Mouse (Mus musculus): Measurements from ENCODE around the gene Gm10717. TPM values are rescaled to one million over a fixed set of nuclear protein-coding genes. Genes with fewer than 3 reads are reported as not detected.
"Not testable (repeated sequence)": the region's sequence is repeated elsewhere in the genome, so short reads cannot be mapped to it uniquely, and the experiment has no call there.

Gm10717 gene
- total RNA-seq, 2 experiments from 2014 or later: not detected

DNA sequence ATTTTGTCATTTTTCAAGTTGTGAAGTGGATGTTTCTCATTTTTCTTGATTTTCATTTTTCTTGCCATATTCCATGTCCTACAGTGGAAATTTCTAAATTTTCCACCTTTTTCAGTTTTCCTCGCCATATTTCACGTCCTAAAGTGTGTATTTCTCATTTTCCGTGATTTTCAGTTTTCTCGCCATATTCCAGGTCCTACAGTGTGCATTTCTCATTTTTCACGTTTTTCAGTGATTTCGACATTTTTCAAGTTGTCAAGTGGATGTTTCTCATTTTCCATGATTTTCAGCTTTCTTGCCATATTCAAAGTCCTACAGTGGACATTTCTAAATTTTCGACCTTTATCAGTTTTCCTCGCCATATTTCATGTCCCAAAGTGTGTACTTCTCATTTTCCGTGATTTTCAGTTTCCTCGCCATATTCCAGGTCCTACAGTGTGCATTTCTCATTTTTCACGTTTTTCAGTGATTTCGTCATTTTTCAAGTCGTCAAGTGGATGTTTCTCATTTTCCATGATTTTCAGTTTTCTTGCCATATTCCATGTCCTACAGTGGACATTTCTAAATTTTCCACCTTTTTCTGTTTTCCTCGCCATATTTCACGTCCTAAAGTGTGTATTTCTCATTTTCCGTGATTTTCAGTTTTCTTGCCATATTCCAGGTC, 1.1 kb upstream of the Gm10717 start:
- DNase-seq (ENCODE audit: low spot score in 2 of 2): peak; percentile 65 to 100

DNA sequence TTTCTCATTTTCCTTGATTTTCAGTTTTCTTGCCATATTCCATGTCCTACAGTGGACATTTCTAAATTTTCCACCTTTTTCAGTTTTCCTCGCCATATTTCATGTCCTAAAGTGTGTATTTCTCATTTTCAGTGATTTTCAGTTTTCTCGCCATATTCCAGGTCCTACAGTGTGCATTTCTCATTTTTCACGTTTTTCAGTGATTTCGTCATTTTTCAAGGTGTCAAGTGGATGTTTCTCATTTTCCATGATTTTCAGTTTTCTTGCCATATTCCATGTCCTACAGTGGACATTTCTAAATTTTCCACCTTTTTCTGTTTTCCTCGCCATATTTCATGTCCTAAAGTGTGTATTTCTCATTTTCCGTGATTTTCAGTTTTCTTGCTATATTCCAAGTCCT, 436 bp downstream of the Gm10717 start:
- peak; percentile 76 to 77 for DNase-seq (ENCODE audit: low spot score in 2 of 2)

DNA sequence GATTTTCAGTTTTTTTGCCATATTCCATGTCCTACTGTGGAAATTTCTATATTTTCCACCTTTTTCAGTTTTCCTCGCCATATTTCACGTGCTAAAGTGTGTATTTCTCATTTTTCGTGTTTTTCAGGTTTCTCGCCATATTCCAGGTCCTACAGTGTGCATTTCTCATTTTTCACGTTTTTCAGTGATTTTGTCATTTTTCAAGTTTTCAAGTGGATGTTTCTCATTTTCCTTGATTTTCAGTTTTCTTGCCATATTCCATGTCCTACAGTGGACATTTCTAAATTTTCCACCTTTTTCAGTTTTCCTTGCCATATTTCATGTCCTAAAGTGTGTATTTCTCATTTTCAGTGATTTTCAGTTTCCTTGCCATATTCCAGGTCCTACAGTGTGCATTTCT, 919 bp downstream of the Gm10717 start:
- DNase-seq (ENCODE audit: low spot score in 2 of 2): not testable (repeated sequence)

DNA sequence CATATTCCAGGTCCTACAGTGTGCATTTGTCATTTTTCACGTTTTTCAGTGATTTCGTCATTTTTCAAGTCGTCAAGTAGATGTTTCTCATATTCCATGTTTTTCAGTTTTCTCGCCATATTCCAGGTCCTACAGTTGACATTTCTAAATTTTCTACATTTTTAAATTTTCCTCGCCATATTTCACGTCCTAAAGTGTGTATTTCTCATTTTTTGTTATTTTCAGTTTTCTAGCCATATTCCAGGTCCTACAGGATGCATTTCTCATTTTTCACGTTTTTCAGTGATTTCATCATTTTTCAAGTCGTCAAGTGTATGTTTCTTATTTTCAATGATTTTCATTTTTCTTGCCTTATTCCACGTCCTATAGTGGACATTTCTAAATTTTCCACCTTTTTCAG, 1.5 kb downstream of the Gm10717 start:
- DNase-seq (ENCODE audit: low spot score in 2 of 2): not testable (repeated sequence)

DNA sequence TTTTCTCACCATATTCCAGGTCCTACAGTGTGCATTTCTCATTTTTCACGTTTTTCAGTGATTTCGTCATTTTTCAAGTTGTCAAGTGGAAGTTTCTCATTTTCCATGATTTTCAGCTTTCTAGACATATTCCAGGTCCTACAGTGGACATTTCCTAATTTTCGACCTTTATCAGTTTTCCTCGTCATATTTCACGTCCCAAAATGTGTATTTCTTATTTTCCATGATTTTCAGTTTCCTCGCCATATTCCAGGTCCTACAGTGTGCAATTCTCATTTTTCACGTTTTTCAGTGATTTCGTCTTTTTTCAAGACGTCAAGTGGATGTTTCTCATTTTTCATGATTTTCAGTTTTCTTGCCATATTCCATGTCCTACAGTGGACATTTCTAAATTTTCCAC, 2.0 kb downstream of the Gm10717 start:
- not testable (repeated sequence) for DNase-seq (ENCODE audit: low spot score in 2 of 2)

DNA sequence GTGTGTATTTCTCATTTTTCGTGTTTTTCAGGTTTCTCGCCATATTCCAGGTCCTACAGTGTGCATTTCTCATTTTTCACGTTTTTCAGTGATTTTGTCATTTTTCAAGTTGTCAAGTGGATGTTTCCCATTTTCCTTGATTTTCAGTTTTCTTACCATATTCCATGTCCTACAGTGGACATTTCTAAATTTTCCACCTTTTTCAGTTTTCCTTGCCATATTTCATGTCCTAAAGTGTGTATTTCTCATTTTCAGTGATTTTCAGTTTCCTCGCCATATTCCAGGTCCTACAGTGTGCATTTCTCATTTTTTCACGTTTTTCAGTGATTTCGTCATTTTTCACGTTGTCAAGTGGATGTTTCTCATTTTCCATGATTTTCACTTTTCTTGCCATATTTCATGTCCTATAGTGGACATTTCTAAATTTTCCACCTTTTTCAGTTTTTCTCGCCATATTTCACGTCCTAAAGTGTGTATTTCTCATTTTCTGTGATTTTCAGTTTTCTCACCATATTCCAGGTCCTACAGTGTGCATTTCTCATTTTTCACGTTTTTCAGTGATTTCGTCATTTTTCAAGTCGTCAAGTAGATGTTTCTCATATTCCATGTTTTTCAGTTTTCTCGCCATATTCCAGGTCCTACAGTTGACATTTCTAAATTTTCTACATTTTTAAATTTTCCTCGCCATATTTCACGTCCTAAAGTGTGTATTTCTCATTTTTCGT, 4.2 kb downstream of the Gm10717 start:
- DNase-seq (ENCODE audit: low spot score in 2 of 2): peak; percentile 22 to 27

DNA sequence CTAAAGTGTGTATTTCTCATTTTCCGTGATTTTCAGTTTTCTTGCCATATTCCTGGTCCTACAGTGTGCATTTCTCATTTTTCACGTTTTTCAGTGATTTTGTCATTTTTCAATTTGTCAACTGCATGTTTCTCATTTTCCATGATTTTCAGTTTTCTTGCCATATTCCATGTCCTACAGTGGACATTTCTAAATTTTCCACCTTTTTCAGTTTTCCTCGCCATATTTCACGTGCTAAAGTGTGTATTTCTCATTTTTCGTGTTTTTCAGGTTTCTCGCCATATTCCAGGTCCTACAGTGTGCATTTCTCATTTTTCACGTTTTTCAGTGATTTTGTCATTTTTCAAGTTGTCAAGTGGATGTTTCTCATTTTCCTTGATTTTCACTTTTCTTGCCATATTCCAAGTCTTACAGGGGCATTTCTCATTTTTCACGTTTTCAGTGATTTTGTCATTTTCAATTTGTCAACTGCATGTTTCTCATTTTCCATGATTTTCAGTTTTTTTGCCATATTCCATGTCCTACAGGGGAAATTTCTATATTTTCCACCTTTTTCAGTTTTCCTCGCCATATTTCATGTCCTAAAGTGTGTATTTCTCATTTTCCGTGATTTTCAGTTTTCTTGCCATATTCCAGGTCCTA, 5.6 kb downstream of the Gm10717 start:
- not testable (repeated sequence) for DNase-seq (ENCODE audit: low spot score in 2 of 2)

DNA sequence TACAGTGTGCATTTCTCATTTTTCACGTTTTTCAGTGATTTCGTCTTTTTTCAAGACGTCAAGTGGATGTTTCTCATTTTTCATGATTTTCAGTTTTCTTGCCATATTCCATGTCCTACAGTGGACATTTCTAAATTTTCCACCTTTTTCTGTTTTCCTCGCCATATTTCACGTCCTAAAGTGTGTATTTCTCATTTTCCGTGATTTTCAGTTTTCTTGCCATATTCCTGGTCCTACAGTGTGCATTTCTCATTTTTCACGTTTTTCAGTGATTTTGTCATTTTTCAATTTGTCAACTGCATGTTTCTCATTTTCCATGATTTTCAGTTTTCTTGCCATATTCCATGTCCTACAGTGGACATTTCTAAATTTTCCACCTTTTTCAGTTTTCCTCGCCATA, 9.1 kb downstream of the Gm10717 start, which contains the start of gene Gm17535:
Gm17535 (plus strand) TSS at position 301 of the 400 bp plus-strand sequence.
- DNase-seq (ENCODE audit: low spot score in 2 of 2): not testable (repeated sequence)

DNA sequence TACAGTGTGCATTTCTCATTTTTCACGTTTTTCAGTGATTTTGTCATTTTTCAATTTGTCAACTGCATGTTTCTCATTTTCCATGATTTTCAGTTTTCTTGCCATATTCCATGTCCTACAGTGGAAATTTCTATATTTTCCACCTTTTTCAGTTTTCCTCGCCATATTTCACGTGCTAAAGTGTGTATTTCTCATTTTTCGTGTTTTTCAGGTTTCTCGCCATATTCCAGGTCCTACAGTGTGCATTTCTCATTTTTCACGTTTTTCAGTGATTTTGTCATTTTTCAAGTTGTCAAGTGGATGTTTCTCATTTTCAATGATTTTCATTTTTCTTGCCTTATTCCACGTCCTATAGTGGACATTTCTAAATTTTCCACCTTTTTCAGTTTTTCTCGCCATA, 11.4 kb downstream of the Gm10717 start, which contains the start of gene Gm10715:
Gm10715 (plus strand) TSS at position 301 of the 400 bp plus-strand sequence.
- not testable (repeated sequence) for DNase-seq (ENCODE audit: low spot score in 2 of 2)

DNA sequence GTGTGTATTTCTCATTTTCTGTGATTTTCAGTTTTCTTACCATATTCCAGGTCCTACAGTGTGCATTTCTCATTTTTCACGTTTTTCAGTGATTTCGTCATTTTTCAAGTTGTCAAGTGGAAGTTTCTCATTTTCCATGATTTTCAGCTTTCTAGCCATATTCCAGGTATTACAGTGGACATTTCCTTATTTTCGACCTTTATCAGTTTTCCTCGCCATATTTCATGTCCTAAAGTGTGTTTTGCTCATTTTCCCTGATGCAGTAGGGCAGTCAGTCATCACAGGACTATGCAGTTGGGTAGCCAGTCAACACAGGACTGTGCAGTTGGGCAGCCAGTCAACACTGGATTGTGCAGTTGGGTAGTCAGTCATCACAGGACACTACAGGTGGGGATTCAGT, 12.9 kb downstream of the Gm10717 start:
- not testable (repeated sequence) for DNase-seq (ENCODE audit: low spot score in 2 of 2)

Small RNAs within 50 kb of the gene (microRNA-seq; reads per million reads assigned to microRNA genes)
- gene Mir101c: 0 reads per million in 2 experiments

Other genes starting within 250 kb of the Gm10717 start
- not detected for gene Gm10722, start 24.5 kb upstream of the Gm10717 start, total RNA-seq (2021)
- not detected for gene Gm11168, start 22.1 kb upstream of the Gm10717 start, total RNA-seq (2021)
- gene Gm10721, start 12.3 kb upstream of the Gm10717 start, total RNA-seq (2021): not detected
- gene Gm10720, start 9.8 kb upstream of the Gm10717 start, total RNA-seq (2021): not detected
- gene Gm10719, start 8.0 kb upstream of the Gm10717 start, total RNA-seq (2021): not detected
- under 1 TPM in 1 of 2 experiments, not detected in 1; 0.87 TPM for gene Gm10718, start 1.9 kb upstream of the Gm10717 start, total RNA-seq (2021)
- gene Gm17535, start 9.2 kb downstream of the Gm10717 start, total RNA-seq (2021): not detected
- gene Gm10715, start 11.5 kb downstream of the Gm10717 start, total RNA-seq (2021): not detected